Mouse (Mus musculus) cortical plate, adult 2 months (tissue): ENCODE results near the gene Gltp.

Experiments
- CTCF ChIP-seq: fragments of 200-500 bp; IDR thresholded peaks from 2 replicates; pipeline ENCODE4 v1.5.1; 2011; ENCODE audit warnings: mild to moderate bottlenecking, control low read depth, low read length; ENCODE audit not compliant: insufficient read depth; ENCODE audit errors: extremely low read depth
- POLR2A ChIP-seq: fragments of 200-500 bp; IDR thresholded peaks from 2 replicates; pipeline ENCODE4 v1.6.1; 2011; ENCODE audit warnings: mild to moderate bottlenecking, low read length, control low read depth; ENCODE audit not compliant: insufficient read depth; ENCODE audit errors: extremely low read depth

DNA sequence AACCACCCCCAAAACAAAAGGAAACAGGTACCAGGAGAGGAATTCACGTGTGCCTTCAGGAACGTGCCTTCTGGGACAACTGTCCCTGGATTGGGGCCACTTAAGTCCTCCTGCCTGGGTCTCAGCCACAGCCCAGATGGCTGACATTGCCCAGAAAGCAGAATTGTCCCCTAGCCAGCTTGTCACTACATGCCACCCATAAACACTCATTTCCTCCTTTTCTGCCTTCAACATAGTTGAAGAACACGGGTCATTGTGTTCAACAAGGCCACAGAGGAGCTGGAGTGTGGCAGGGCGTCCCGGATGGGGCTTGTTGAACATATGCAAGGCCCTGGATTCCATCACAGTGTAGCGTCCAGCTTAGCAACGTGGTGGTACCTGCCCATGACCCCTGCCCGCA, 9.1 kb downstream of the Gltp start:
- TF ChIP-seq POLR2A = no peak
- TF ChIP-seq CTCF = no peak
